Mouse (Mus musculus): ENCODE measurements around the gene Ch25h.

- TF ChIP-seq CTCF (IDR thresholded peaks at IDR 0.05; ENCODE audit: low read depth, low read length) (no peak), POLR2A (IDR thresholded peaks at IDR 0.05; ENCODE audit: borderline replicate concordance, low read depth, low read length) (no peak)
Measured at GRCm38 (mm10) chr19:34431314-34431713, 43.6 kb downstream of the Ch25h start.

Data from bone marrow macrophage, adult 2 months (primary cell).